Mouse (Mus musculus) T-cell, adult 2 months (primary cell): ENCODE results near the gene Fam163b.

Experiments used
- DNase-seq: peaks from one replicate; pipeline ENCODE4 v3.0.0; 2022; ENCODE audit warnings: low spot score

The Fam163b gene

GRCm38 (mm10) chr2:27087581-27087980, 54.7 kb downstream of the Fam163b start:
- DNase-seq: no peak

GRCm38 (mm10) chr2:27086483-27087010, 55.7 kb downstream of the Fam163b start:
- DNase-seq: no peak

- DNase-seq: no peak
Observed at GRCm38 (mm10) chr2:27085801-27086200, 56.5 kb downstream of the Fam163b start.

- DNase-seq: peak; percentile 21
Observed at GRCm38 (mm10) chr2:27084963-27085362, 57.3 kb downstream of the Fam163b start.

GRCm38 (mm10) chr2:27083761-27084475, 58.4 kb downstream of the Fam163b start:
- DNase-seq: no peak

- DNase-seq: no peak
Observed at GRCm38 (mm10) chr2:27079649-27080048, 62.6 kb downstream of the Fam163b start.

- peak; percentile 30 for DNase-seq
Observed at GRCm38 (mm10) chr2:27079152-27079584, 63.1 kb downstream of the Fam163b start, which contains the start of gene Adamtsl2. Gene Adamtsl2 (plus strand): TSS chr2:27079379.

GRCm38 (mm10) chr2:27078312-27078711, 64.0 kb downstream of the Fam163b start:
- DNase-seq: peak; percentile 13

GRCm38 (mm10) chr2:27077655-27078244, 64.5 kb downstream of the Fam163b start:
- no peak for DNase-seq

- DNase-seq: no peak
Observed at GRCm38 (mm10) chr2:27075485-27075884, 66.8 kb downstream of the Fam163b start.

GRCm38 (mm10) chr2:27074804-27075203, 67.5 kb downstream of the Fam163b start:
- DNase-seq: no peak

- DNase-seq: no peak
Observed at GRCm38 (mm10) chr2:27073407-27073806, 68.9 kb downstream of the Fam163b start.

- no peak for DNase-seq
Observed at GRCm38 (mm10) chr2:27071978-27072377, 70.3 kb downstream of the Fam163b start, which contains the start of gene Mymk. Gene Mymk (minus strand): TSS chr2:27072179.

- DNase-seq: no peak
Observed at GRCm38 (mm10) chr2:27071137-27071536, 71.2 kb downstream of the Fam163b start.

- DNase-seq: no peak
Observed at GRCm38 (mm10) chr2:27070247-27070813, 72.0 kb downstream of the Fam163b start.

- DNase-seq: no peak
Observed at GRCm38 (mm10) chr2:27069646-27070045, 72.6 kb downstream of the Fam163b start.

GRCm38 (mm10) chr2:27067996-27068395, 74.3 kb downstream of the Fam163b start:
- DNase-seq: no peak

- no peak for DNase-seq
Observed at GRCm38 (mm10) chr2:27067124-27067523, 75.2 kb downstream of the Fam163b start.
